Mouse (Mus musculus) heart, adult 2 months (tissue): ENCODE measurements around the gene Mrps6.

Source experiments
- CTCF ChIP-seq: fragments of 200-600 bp; IDR thresholded peaks from 2 replicates; pipeline ENCODE4 v1.8.1; 2022; ENCODE audit warnings: antibody characterized with exemption, mild to moderate bottlenecking, moderate library complexity
- EP300 ChIP-seq: fragments of 200-500 bp; IDR thresholded peaks from 2 replicates; pipeline ENCODE4 v1.6.1; 2011; ENCODE audit warnings: low read depth, low read length, control low read depth; ENCODE audit not compliant: insufficient read depth
- POLR2A ChIP-seq: fragments of 200-500 bp; IDR thresholded peaks from 2 replicates; pipeline ENCODE4 v1.6.1; 2011; ENCODE audit warnings: mild to moderate bottlenecking, low read depth, low read length, control low read depth; ENCODE audit not compliant: insufficient read depth

- TF ChIP-seq POLR2A (no peak), CTCF (no peak), EP300 (no peak)
Observed at GRCm38 (mm10) chr16:92051777-92052310, 6.2 kb upstream of the Mrps6 start.
